9 mouse cellular contexts compared by ENCODE assay signal in genomic region chr3:82145978-82146377, GRCm38 (mm10). TPM values are rescaled to one million over a fixed set of nuclear protein-coding genes. Genes with fewer than 3 reads are reported as not detected.
DNase-seq lines count a peak whose midpoint lies in the region; ATAC-seq and TF ChIP-seq lines count a peak whose summit lies in the region.
"Had no signal": no experiment of that assay in that cellular context is flagged by ENCODE, and none has a peak within 500 bp of the region (broad histone marks: within the 10 kb centered on the region; RNA-seq: fewer than 3 reads in every experiment).

No protein-coding gene starts in this region.

- H3K27ac ChIP-seq in heart, embryonic 12.5 days (ENCODE audit: poor library complexity, severe bottlenecking): no peak overlapping the region
- no peak overlapping the region for H3K27ac ChIP-seq in CH12.LX (ENCODE audit: insufficient read depth, low read depth)
- H3K27ac ChIP-seq in hindbrain, embryonic 12.5 days: no peak overlapping the region
- H3K27ac ChIP-seq in midbrain, embryonic 13.5 days: no peak overlapping the region

- H3K4me3 ChIP-seq in heart, embryonic 12.5 days: peak overlapping the region; percentile 62
- H3K4me3 ChIP-seq in CH12.LX (replicated peaks in 1 of 3; ENCODE audit: low read depth in 2 of 3, low read length in 2 of 3, poor library complexity in 1 of 3): no peak overlapping the region
- peak overlapping the region; percentile 47; the same call in 1 of the 2 replicates for H3K4me3 ChIP-seq in hindbrain, embryonic 12.5 days
- peak overlapping the region; percentile 56; the same call in 1 of the 2 replicates for H3K4me3 ChIP-seq in midbrain, embryonic 13.5 days (replicated peaks)

- DNase-seq in heart, postnatal 14 days: no peak
- peak; percentile 23 for DNase-seq in CH12.LX (ENCODE audit: extremely low read depth)
- DNase-seq in left cerebral cortex, postnatal 10 days (ENCODE audit: extremely low spot score in 1 of 2, low spot score in 2 of 2): no peak
- DNase-seq in T-cell, adult 2 months (ENCODE audit: low spot score): no peak
- DNase-seq in ovary, postnatal 36 days (ENCODE audit: low spot score): no peak
- DNase-seq: B cell, adult 2 months had no signal

- in situ Hi-C loops in CH12.LX (cut with MboI; ENCODE audit: low pct_ligation_motif_present, low pct_unique_long_range_greater_than_20kb, low sequenced_read_pairs): no loop called here

- no peak for TF ChIP-seq POLR2A in CH12.LX (IDR thresholded peaks at IDR 0.05; ENCODE audit: low read depth, low read length)

- no peaks in the 10 kb centered on the region for H3K79me2 ChIP-seq in CH12.LX (replicated peaks; ENCODE audit: control insufficient read depth, extremely low read depth, insufficient read depth, poor library complexity, severe bottlenecking)

- H3K36me3 ChIP-seq in heart, embryonic 12.5 days: no peaks in the 10 kb centered on the region
- H3K36me3 ChIP-seq in CH12.LX (replicated peaks in 1 of 2; ENCODE audit: control insufficient read depth in 1 of 2, insufficient read depth in 1 of 2, low read length in 1 of 2): no peaks in the 10 kb centered on the region
- H3K36me3 ChIP-seq in hindbrain, embryonic 12.5 days: no peaks in the 10 kb centered on the region
- H3K36me3 ChIP-seq in midbrain, embryonic 13.5 days: no peaks in the 10 kb centered on the region

- H3K4me2 ChIP-seq in heart, embryonic 12.5 days: peak overlapping the region; percentile 68
- peak overlapping the region; percentile 23; the same call in 1 of the 2 replicates for H3K4me2 ChIP-seq in CH12.LX (ENCODE audit: insufficient read depth, low read depth, poor library complexity, severe bottlenecking)
- peak overlapping the region; percentile 95 for H3K4me2 ChIP-seq in hindbrain, embryonic 12.5 days (replicated peaks)
- peak overlapping the region; percentile 98 for H3K4me2 ChIP-seq in midbrain, embryonic 13.5 days (replicated peaks)

- peaks cover 26% of the 10 kb centered on the region for H3K4me1 ChIP-seq in heart, embryonic 12.5 days (replicated peaks)
- peaks cover 5 to 9% of the 10 kb centered on the region in 2 experiments for H3K4me1 ChIP-seq in CH12.LX (ENCODE audit: control insufficient read depth in 1 of 2, insufficient read depth in 2 of 2)
- peaks cover 12% of the 10 kb centered on the region for H3K4me1 ChIP-seq in hindbrain, embryonic 12.5 days
- peaks cover 12% of the 10 kb centered on the region for H3K4me1 ChIP-seq in midbrain, embryonic 13.5 days (replicated peaks)

- no peak for TF ChIP-seq EP300 in CH12.LX (IDR thresholded peaks at IDR 0.05; ENCODE audit: low read length)

- peak overlapping the region; percentile 82 for H3K9ac ChIP-seq in heart, embryonic 12.5 days
- no peak overlapping the region for H3K9ac ChIP-seq in CH12.LX (ENCODE audit: insufficient read depth, low read depth)
- peak overlapping the region; percentile 64 for H3K9ac ChIP-seq in hindbrain, embryonic 12.5 days
- no peak overlapping the region for H3K9ac ChIP-seq in midbrain, embryonic 13.5 days (replicated peaks)

- H3K27me3 ChIP-seq in heart, embryonic 12.5 days (replicated peaks): no peaks in the 10 kb centered on the region
- no peaks in the 10 kb centered on the region for H3K27me3 ChIP-seq in CH12.LX (replicated peaks)
- H3K27me3 ChIP-seq in hindbrain, embryonic 12.5 days: peaks cover 3% of the 10 kb centered on the region
- H3K27me3 ChIP-seq in midbrain, embryonic 13.5 days: 0 out of 2 replicates have a peak, but pooled peaks cover 2% of the 10 kb centered on the region

- H3K9me3 ChIP-seq in heart, embryonic 12.5 days (replicated peaks): no peaks in the 10 kb centered on the region
- no peaks in the 10 kb centered on the region for H3K9me3 ChIP-seq in CH12.LX (replicated peaks; ENCODE audit: low read length)
- H3K9me3 ChIP-seq in hindbrain, embryonic 12.5 days (replicated peaks): no peaks in the 10 kb centered on the region
- H3K9me3 ChIP-seq in midbrain, embryonic 13.5 days: no peaks in the 10 kb centered on the region

- ATAC-seq in heart, embryonic 12.5 days (ENCODE audit: insufficient number of reproducible peaks, low FRiP score): no peak
- ATAC-seq in hindbrain, embryonic 12.5 days (ENCODE audit: low FRiP score): no peak
- ATAC-seq in midbrain, embryonic 13.5 days: no peak

- intact Hi-C loops in heart, postnatal 14 days (cut with DNase I): loop anchor here (5.0 kb wide), 1 partner anchor 36 kb away; no protein-coding TSS in a partner anchor
- intact Hi-C loops in left cerebral cortex, postnatal 10 days (cut with DNase I): loop anchor here (10.0 kb wide), 1 partner anchor 189 kb away; no protein-coding TSS in a partner anchor

- TF ChIP-seq RAD21 in CH12.LX (IDR thresholded peaks at IDR 0.05; ENCODE audit: low read depth, low read length): no peak

- dilution Hi-C loops in CH12.LX (cut with MboI; ENCODE audit: extremely low pct_ligation_motif_present, extremely low pct_unique_long_range_greater_than_20kb, low sequenced_read_pairs): no loop called here

- TF ChIP-seq CTCF in CH12.LX (conservative IDR thresholded peaks at IDR 0.05 in 1 of 2, IDR thresholded peaks at IDR 0.05 in 1 of 2; ENCODE audit: low read depth in 2 of 2, low read length in 2 of 2): no peak

TF ChIP-seq in CH12.LX, 34 proteins besides CTCF, POLR2A, EP300 and RAD21:
- TF ChIP-seq ZNF384 (IDR thresholded peaks at IDR 0.05; ENCODE audit: low read depth, low read length) (peak; percentile 78), MAFK (IDR thresholded peaks at IDR 0.05; ENCODE audit: insufficient replicate concordance, low read length) (peak; percentile 60; the same call in 1 of the 2 replicates), TCF12 (IDR thresholded peaks at IDR 0.05; ENCODE audit: low read depth, low read length) (no peak)

RNA-seq across cellular contexts. Expression of gene Gucy1a1, which starts 0.4 kb away (rescaled TPM):
- polyA plus RNA-seq in heart, embryonic 12.5 days (2016; fragmentation: Nextera tagmentation; extraction: Ambion mirVana): 51.3 and 53.3 TPM in 2 replicates
- 10 to 100 TPM; 26.6 to 34.5 TPM for total RNA-seq in heart, postnatal 14 days (2021)
- not detected in 2 replicates for total RNA-seq in CH12.LX (2012; rRNA removed)
- total RNA-seq in CH12.LX (2014; rRNA removed): not detected in 2 replicates
- polyA plus RNA-seq in CH12.LX (2012; ENCODE audit: insufficient read length, low read depth): not detected in 2 replicates
- 6.6 and 7.3 TPM in 2 replicates for polyA plus RNA-seq in hindbrain, embryonic 12.5 days (2016; fragmentation: Nextera tagmentation; extraction: Ambion mirVana)
- 9.4 and 10.0 TPM in 2 replicates for polyA plus RNA-seq in midbrain, embryonic 13.5 days (2015; fragmentation: Nextera tagmentation; extraction: Ambion mirVana)
- total RNA-seq in left cerebral cortex, postnatal 10 days (2021): 100 to 1,000 TPM in 1 of 2 experiments, 10 to 100 TPM in 1; 96.3 to 108 TPM

Comparison
In these comparisons a context has a peak if more than half of its experiments do, and no peak if none do; other contexts are left out.
1. H3K4me2 ChIP-seq: peak in every context shown above with its lines; median percentile 98 in midbrain, embryonic 13.5 days; 95 in hindbrain, embryonic 12.5 days; 68 in heart, embryonic 12.5 days; 23 in CH12.LX.
2. H3K4me3 ChIP-seq: peak in heart, embryonic 12.5 days (single experiment), hindbrain, embryonic 12.5 days (single experiment) and midbrain, embryonic 13.5 days (single experiment); none in CH12.LX (0 of 3).
3. H3K9ac ChIP-seq: peak in heart, embryonic 12.5 days (single experiment) and hindbrain, embryonic 12.5 days (single experiment); none in CH12.LX (single experiment) and midbrain, embryonic 13.5 days (single experiment).